Mouse (Mus musculus): ENCODE measurements around the gene Gm49361. TPM values are rescaled to one million over a fixed set of nuclear protein-coding genes. Genes with fewer than 3 reads are reported as not detected.

Gm49361 gene
- total RNA-seq, 2 experiments from 2014 or later, result 0.40 to 1.8 TPM

GRCm38 (mm10) chr14:57649501-57649900 lies 96.4 kb downstream of the Gm49361 start:
- TF ChIP-seq CTCF (IDR thresholded peaks at IDR 0.05), result peak; percentile 28
- Histone ChIP-seq H3K4me3 (no peak overlapping the region), H3K27ac (no peak overlapping the region)
- DNase-seq (ENCODE audit: extremely low spot score in 1 of 2, low spot score in 2 of 2), result no peak
- intact Hi-C loops (cut with DNase I), result no loop called here

- no peak for TF ChIP-seq CTCF (IDR thresholded peaks at IDR 0.05)
- intact Hi-C loops (cut with DNase I), result no loop called here
- Histone ChIP-seq H3K4me3 (no peak overlapping the region), H3K27ac (no peak overlapping the region)
- no peak for DNase-seq (ENCODE audit: extremely low spot score in 1 of 2, low spot score in 2 of 2)
Observed at GRCm38 (mm10) chr14:57646155-57646554, 99.7 kb downstream of the Gm49361 start.

GRCm38 (mm10) chr14:57639153-57639552 lies 106.8 kb downstream of the Gm49361 start:
- intact Hi-C loops (cut with DNase I), result no loop called here
- no peak for TF ChIP-seq CTCF (IDR thresholded peaks at IDR 0.05)

GRCm38 (mm10) chr14:57634141-57634540 lies 111.8 kb downstream of the Gm49361 start:
- intact Hi-C loops (cut with DNase I), result no loop called here
- H3K4me3 ChIP-seq, result no peak overlapping the region
- H3K27ac ChIP-seq, result no peak overlapping the region
- no peak for TF ChIP-seq CTCF (IDR thresholded peaks at IDR 0.05)
- no peak for DNase-seq (ENCODE audit: extremely low spot score in 1 of 2, low spot score in 2 of 2)

More at GRCm38 (mm10) chr14:57639153-57639552, 106.8 kb downstream of the Gm49361 start:
- Histone ChIP-seq H3K4me3 (no peak overlapping the region), H3K27ac (no peak overlapping the region)
- DNase-seq (ENCODE audit: extremely low spot score in 1 of 2, low spot score in 2 of 2), result no peak

GRCm38 (mm10) chr14:57629595-57629994 lies 116.3 kb downstream of the Gm49361 start:
- intact Hi-C loops (cut with DNase I), result no loop called here
- Histone ChIP-seq H3K27ac (no peak overlapping the region), H3K4me3 (no peak overlapping the region)
- TF ChIP-seq CTCF (IDR thresholded peaks at IDR 0.05), result no peak
- DNase-seq (ENCODE audit: extremely low spot score in 1 of 2, low spot score in 2 of 2), result no peak

GRCm38 (mm10) chr14:57622934-57623333 lies 123.0 kb downstream of the Gm49361 start:
- DNase-seq (ENCODE audit: extremely low spot score in 1 of 2, low spot score in 2 of 2), result no peak
- TF ChIP-seq CTCF (IDR thresholded peaks at IDR 0.05), result no peak
- no peak overlapping the region for H3K4me3 ChIP-seq
- H3K27ac ChIP-seq, result no peak overlapping the region
- intact Hi-C loops (cut with DNase I), result no loop called here

GRCm38 (mm10) chr14:57621699-57622098 lies 124.2 kb downstream of the Gm49361 start:
- no peak overlapping the region for H3K4me3 ChIP-seq
- H3K27ac ChIP-seq, result no peak overlapping the region
- TF ChIP-seq CTCF (IDR thresholded peaks at IDR 0.05), result no peak
- intact Hi-C loops (cut with DNase I), result no loop called here
- DNase-seq (ENCODE audit: extremely low spot score in 1 of 2, low spot score in 2 of 2), result no peak

- intact Hi-C loops (cut with DNase I), result no loop called here
- no peak for TF ChIP-seq CTCF (IDR thresholded peaks at IDR 0.05)
- no peak for DNase-seq (ENCODE audit: extremely low spot score in 1 of 2, low spot score in 2 of 2)
- no peak overlapping the region for H3K27ac ChIP-seq
- H3K4me3 ChIP-seq, result no peak overlapping the region
Observed at GRCm38 (mm10) chr14:57620598-57621236, 125.2 kb downstream of the Gm49361 start.

GRCm38 (mm10) chr14:57619487-57619886 lies 126.4 kb downstream of the Gm49361 start:
- no peak overlapping the region for H3K27ac ChIP-seq
- DNase-seq (ENCODE audit: extremely low spot score in 1 of 2, low spot score in 2 of 2), result peak in 1 of 2 experiments; percentile 20
- H3K4me3 ChIP-seq, result no peak overlapping the region
- peak; percentile 62 for TF ChIP-seq CTCF (IDR thresholded peaks at IDR 0.05)
- intact Hi-C loops (cut with DNase I), result loop anchor here (2.0 to 5.0 kb wide), 2 partner anchors 92 to 247 kb away; no protein-coding TSS in a partner anchor

GRCm38 (mm10) chr14:57617675-57618074 lies 128.2 kb downstream of the Gm49361 start:
- intact Hi-C loops (cut with DNase I), result loop anchor here (2.0 to 5.0 kb wide), 2 partner anchors 90 to 245 kb away; no protein-coding TSS in a partner anchor
- TF ChIP-seq CTCF (IDR thresholded peaks at IDR 0.05), result no peak
- DNase-seq (ENCODE audit: extremely low spot score in 1 of 2, low spot score in 2 of 2), result no peak
- no peak overlapping the region for H3K4me3 ChIP-seq
- no peak overlapping the region for H3K27ac ChIP-seq

- no peak for DNase-seq (ENCODE audit: extremely low spot score in 1 of 2, low spot score in 2 of 2)
- no peak for TF ChIP-seq CTCF (IDR thresholded peaks at IDR 0.05)
- no peak overlapping the region for H3K4me3 ChIP-seq
- H3K27ac ChIP-seq, result peak overlapping the region; percentile 2; the same call in 1 of the 2 replicates
- intact Hi-C loops (cut with DNase I), result loop anchor here (5.0 kb wide), 1 partner anchor 89 kb away; no protein-coding TSS in a partner anchor
Observed at GRCm38 (mm10) chr14:57616339-57616965, 129.5 kb downstream of the Gm49361 start.

- no peak for TF ChIP-seq CTCF (IDR thresholded peaks at IDR 0.05)
- intact Hi-C loops (cut with DNase I), result loop anchor here (5.0 kb wide), 1 partner anchor 89 kb away; no protein-coding TSS in a partner anchor
- Histone ChIP-seq H3K27ac (no peak overlapping the region), H3K4me3 (no peak overlapping the region)
- no peak for DNase-seq (ENCODE audit: extremely low spot score in 1 of 2, low spot score in 2 of 2)
Observed at GRCm38 (mm10) chr14:57615828-57616227, 130.1 kb downstream of the Gm49361 start.

Data from left cerebral cortex, adult 2 months (tissue).